Mouse (Mus musculus) cerebellum, adult 2 months (tissue): ENCODE results near the gene Cfap299.

Experiments used
- CTCF ChIP-seq: fragments of 200-500 bp; IDR thresholded peaks from 2 replicates; pipeline ENCODE4 v1.5.1; 2011; ENCODE audit warnings: low read depth, mild to moderate bottlenecking, control low read depth, low read length, moderate library complexity, borderline replicate concordance; ENCODE audit not compliant: insufficient read depth
- POLR2A ChIP-seq: fragments of 200-500 bp; IDR thresholded peaks from 2 replicates; pipeline ENCODE4 v1.6.1; 2011; ENCODE audit warnings: low read length, control low read depth, borderline replicate concordance; ENCODE audit not compliant: insufficient read depth

DNA sequence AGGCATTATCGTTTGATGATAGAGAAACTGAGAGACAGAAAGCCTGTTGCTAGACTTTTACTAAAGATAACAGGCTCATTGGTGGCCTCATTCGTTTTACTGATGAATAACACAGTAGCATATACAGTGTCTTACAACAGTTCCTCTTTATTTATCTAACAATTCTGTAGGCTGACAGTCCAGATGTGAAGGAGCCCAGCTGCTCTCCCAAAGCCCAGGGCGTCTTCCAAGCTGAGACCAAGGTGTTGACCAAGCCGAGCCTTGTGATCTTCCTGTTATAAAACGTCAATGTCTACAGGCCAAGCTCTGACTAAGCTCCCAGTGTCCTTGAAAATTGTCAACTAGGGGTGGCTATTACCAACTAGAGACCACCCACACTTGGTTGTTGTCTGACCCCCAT, 321.9 kb downstream of the Cfap299 start:
- TF ChIP-seq CTCF: no peak
- TF ChIP-seq POLR2A: no peak
